Mouse (Mus musculus): ENCODE data around the gene Fntb.
A peak's percentile ranks its signal among the peaks of the same experiment; 100 is the strongest.

Fntb gene

DNA sequence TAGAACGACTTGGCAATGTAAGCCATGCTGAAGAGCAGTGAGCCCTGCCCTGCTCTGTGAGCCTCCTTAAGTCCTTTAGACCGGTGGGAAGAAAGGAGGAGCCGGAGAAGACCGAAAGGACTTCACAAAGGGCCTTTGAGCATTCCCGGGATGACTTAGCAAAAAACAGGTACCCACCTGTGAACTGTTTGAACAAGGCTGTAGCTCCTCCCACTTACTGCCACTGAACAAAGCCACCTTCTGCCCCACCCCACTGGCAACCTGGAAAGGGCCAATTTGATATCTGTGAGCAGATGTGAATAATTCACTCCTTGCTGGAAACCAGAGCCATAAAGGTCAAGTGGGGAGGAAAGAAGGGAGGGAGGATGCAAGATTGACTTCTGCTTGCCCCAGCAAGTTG is 30.0 kb downstream of the Fntb start, which contains the start of gene Gpx2:
Gpx2 (minus strand) TSS at position 205 of the 400 bp plus-strand sequence.
- no peak for DNase-seq

DNA sequence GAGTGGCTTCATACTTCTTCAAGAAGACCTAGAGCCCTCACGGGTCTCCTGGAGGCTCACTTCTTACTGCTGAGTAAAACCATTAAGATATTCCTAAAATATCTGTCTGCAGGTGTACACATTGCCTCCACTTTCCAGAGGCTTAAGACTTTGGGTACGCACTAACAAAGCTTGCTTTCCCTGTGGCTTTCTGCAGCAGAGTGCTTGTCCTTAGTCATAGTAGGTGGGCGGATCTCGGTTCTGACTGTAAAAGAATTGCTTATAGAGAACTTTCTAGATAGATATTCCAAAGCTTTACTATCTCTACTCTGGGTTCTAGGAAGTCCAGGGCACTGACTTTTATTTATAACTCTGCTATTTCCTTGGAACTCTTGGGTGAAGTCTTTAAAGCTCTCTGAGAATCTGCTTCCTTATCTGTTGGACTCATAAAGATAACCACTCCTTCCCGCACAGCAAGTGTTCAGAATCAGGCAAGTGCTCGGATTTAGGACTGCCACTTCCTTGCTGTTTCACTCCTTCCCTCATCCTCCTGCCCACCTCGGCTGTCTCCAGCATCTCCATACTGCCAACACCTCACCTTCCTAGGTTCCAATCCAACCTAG is 31.6 kb downstream of the Fntb start:
- DNase-seq = no peak

- DNase-seq = no peak
Measured at GRCm38 (mm10) chr12:76798008-76798720, 32.8 kb downstream of the Fntb start.

DNA sequence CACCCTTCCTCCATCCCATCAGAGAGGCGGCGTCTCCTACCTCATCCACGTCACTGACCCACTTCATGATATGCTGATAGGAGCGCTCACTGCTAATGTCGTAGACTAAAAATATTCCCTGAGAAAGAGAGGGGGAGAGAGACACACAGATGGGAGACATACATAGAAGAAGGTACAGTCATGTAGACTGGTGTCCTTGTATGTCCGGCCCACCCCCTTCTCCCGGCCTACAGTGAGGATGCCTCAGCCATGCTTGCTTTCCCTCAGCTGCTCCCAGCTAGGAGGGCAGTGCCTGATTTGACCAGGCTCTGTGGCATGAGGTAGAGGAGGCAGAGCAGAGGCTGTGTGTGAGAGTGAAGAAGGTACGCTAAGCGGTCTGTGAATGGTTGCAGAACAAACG is 37.6 kb downstream of the Fntb start:
- no peak for DNase-seq

DNA sequence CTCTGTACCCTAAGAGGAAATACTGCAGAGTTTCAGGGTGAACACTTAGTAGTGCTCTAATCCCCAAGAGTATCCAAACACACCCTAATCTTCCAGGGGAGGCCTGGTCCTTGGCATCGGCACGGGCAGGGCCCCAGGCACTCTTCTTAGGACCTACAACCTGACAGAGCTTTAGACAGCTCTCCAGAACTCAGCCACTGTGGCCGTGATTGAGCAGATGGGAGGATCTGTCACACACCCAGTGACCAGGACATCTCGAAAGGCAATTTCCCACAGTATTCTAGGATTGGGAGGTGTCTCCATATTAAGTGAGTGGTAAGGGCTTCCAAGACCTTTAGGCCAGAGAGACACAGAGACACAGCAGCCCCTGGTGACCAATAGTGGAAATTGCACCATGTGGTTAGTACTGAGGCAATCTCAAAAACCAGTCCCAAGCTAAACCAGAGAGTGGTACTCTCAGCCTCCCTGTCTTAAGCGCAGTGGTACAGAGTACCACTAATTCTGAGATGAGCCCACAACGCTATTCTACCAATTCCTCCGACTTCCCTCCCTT is 38.4 kb downstream of the Fntb start:
- DNase-seq = peak; percentile 88

- peak; percentile 99 for DNase-seq
Measured at GRCm38 (mm10) chr12:76805056-76805811, 39.8 kb downstream of the Fntb start.

DNA sequence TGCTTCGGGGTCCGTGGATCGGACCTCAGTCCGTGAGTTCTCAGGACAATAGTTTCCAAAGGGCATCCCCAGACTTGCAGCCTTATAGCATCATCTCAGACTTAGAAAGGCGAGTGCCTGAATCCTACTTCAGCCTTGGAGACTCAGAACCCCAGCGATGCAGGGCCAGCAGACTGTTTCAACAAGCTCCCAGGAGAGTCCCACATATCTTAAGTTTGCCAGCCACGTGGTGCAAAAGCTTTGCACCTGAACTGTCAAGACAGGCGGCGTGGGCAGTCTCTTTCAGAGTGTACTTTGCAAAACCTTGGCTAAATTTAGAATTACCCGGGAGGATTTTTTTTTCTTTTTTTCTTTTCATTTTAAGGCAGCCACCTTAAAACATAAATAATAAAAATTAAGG is 42.4 kb downstream of the Fntb start:
- no peak for DNase-seq

DNA sequence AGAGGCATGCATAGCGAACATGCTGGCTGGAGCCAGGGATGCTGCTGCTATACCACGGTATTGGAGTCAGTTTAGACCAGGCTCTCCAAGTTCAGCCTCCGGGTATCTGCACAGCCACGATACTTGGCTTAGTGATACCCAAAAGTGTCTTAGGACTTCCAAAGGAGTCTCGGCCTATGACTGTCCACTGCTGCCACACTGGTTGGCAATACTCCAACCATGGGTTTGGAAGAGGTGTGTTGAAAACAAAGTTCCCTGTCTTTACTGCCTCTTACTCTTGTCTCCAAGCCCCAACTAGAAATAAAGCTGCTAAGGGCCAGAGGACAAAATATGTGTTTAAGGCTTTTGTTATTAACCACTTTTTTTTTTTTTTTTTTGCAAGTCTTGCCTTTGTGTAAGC is 45.1 kb downstream of the Fntb start:
- DNase-seq = no peak

DNA sequence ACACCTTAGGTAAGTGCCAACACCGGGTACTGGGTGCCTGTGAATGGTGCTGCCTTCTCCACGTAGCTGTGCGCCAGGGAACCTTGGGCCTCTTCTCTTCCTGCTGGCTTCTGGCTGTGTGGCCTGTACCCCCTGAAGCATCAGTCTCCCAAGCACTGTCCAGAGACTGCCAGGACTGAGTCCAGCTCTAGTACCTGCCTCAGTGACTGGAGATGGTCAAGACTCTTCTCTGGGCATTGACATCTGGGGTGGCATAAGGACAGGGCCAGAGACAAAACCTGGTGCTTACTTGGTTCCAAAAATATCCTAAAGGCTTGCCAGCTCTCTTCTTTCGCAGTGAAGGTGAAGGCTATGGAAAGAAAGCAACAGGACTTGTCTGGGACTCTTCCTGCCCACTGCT is 45.6 kb downstream of the Fntb start:
- DNase-seq = peak; percentile 83

- DNase-seq = no peak
Measured at GRCm38 (mm10) chr12:76813543-76813942, 48.2 kb downstream of the Fntb start.

DNA sequence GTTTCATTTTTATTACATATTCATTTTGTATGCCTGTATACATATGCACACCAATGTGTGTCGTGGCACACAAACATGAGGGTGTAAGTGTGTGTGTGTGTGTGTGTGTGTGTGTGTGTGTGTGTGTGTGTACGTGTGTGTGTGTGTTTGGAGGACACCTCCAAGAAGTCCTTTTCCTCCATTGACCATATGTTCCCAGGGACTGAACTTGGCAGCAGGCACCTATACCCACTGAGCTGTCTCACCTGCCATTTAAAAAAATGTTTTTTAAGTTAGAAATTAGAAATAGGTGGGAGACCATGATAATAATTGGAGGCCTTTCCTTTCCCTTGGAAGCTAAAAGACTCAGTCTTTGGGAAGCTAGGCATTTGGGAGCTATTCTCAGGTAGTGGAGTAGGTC is 48.7 kb downstream of the Fntb start:
- peak; percentile 73 for DNase-seq

DNA sequence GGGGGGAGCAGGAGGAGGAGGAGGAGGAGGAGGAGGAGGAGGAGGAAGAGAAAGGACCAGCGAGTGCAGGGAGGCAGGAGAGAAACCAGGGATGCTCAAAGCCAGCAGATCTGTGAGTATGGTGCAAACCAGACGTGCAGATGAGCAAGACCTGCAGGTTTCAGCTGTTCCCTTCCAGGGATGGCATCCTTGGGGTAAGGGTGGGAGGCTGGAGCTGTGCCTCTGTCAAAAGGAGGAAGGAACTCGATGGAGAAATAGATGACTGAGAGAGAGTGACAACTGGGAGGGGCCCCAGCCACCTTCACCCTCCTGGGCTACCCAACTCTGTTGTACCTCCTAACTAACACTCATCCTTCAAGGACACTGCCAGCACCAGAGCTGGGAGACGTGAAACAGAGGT is 51.3 kb downstream of the Fntb start:
- DNase-seq = no peak

- peak; percentile 69 for DNase-seq
Measured at GRCm38 (mm10) chr12:76817176-76817575, 51.8 kb downstream of the Fntb start.

DNA sequence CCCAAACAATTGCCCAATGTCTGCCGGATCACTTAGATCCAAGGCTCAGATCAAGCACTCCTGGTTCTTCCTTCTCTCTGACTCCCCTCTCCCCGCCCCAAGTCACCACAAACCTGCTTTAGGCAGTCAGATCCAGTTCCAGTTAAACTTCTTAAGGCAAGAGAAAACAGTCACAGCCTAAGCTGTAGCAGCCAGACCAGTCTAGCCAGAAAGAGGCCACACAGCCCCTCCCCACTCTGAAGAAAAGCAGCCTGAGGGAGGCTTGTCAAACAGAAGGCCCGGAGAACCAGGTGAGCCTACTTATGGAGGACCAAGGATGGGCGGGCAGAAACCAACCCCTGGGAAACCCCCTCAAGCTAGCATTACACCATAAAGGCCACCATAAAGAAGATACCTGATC is 52.7 kb downstream of the Fntb start:
- no peak for DNase-seq

- DNase-seq = peak; percentile 43
Measured at GRCm38 (mm10) chr12:76818908-76819307, 53.5 kb downstream of the Fntb start.

DNA sequence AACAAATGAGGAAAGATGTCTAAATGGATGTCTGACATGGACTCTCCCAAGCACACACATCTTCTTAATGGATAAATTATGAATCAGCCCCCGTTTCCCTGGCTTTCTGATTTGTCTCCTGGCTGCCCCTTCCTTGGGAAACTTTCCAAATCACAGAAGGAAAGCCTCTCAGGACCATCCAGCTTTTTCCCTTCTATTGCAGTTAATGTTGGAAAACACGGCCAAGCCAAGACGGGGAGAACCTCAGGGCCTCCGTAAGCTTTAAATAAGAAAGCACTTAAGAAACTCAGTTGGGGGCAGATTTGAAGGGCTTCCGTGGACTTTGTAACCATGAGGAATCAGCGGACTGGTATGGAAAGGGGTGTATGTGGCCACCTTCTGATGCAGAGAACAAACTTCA is 54.4 kb downstream of the Fntb start:
- peak; percentile 45 for DNase-seq

GRCm38 (mm10) chr12:76820615-76821014 is 55.2 kb downstream of the Fntb start:
- peak; percentile 68 for DNase-seq

DNA sequence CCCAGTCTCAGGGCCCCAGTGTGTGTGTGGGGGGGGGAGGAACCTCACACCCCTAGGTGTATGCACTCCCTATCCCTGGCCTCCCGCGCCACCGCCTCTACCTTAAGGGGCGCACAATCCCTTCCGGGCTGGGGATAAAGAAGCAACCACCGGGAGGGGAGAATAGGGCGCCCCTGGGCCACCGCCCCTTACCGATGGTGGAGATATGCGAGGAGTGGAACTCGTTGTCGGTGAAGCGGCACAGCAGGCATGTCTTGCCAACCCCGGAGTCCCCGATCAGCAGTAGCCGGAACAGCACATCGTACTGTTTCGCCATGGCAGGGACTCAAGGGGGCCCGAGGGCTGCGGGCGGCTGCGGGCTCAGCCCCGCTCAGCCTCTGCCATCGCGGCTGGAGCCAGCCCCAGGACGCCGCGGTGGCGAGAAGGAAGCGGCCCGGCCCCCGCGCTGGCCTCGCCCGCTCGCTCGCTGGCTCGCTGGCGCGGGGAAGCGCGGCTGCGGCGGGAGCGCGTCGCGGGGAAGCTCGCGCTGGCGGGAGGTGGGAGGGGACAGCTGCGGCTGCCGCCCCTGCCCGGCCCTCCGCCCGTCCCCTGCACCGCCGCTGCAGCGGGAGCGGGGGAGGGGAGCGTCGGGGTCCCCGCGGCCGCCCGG is 56.7 kb downstream of the Fntb start:
- DNase-seq = peak; percentile 72

DNA sequence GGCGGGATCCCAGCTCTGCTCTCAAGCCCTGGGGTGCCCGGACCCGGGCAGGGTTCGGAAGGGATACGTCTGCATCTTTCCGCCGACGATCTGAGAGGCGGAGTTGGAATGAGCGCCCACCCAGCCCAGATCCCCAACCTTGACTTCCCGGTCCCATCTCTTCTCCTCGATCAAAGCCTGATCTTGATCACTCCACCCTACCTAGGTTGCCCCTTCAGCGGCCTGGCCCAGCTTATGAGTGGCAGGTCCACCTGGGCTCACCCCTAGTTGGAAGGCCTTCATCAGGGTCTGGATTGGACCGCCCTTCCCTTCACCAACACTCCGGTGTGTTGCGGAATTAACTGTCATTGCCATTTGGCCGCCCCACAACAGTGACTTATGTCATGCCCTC is 57.3 kb downstream of the Fntb start, which contains the start of gene Rab15:
Rab15 (minus strand) TSS at position 258 of the 391 bp plus-strand sequence.
- peak; percentile 71 for DNase-seq

DNA sequence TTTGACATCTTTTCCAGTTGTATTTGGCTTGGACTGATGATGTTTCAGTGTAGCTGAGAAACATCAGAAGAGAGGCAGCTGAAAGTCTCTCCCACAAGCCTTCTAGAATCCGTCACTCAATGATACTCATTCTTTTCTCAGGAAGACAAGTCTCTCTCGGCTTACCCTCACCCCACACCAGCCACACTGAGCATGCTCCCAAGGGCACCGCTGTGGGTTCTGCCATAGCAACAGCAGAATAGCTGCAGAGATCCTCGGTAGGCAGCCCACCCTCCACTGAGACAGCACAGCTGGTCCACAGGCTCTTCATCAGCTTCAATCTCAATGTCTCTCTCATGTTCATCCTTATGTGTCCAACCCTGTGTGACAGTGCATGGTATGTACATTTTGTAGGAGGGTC is 59.9 kb downstream of the Fntb start:
- DNase-seq = no peak

GRCm38 (mm10) chr12:76832704-76833103 is 67.3 kb downstream of the Fntb start:
- peak; percentile 73 for DNase-seq

- peak; percentile 99 for DNase-seq
Measured at GRCm38 (mm10) chr12:76837101-76837843, 71.9 kb downstream of the Fntb start.

All from cerebellum, adult 9-10 months (tissue).